Mouse (Mus musculus) cerebellum, postnatal 14 days (tissue): ENCODE results near the gene Krtap7-1.

Experiments used
- DNase-seq, 2 experiments: peaks; one replicate each; pipeline ENCODE4 v3.0.0; 2021; ENCODE audit warnings: mixed read lengths in 2 of 2

Krtap7-1 gene

GRCm38 (mm10) chr16:89508223-89508622, at the start of gene Krtap7-1:
Gene Krtap7-1, minus strand, starts transcription at chr16:89508323.
- no peak for DNase-seq

- no peak for DNase-seq
Measured at GRCm38 (mm10) chr16:89550298-89550697, 42.2 kb upstream of the Krtap7-1 start.

GRCm38 (mm10) chr16:89538031-89538484, 29.9 kb upstream of the Krtap7-1 start:
- DNase-seq = no peak

- DNase-seq = no peak
Measured at GRCm38 (mm10) chr16:89537349-89537748, 29.2 kb upstream of the Krtap7-1 start.

GRCm38 (mm10) chr16:89530547-89530946, 22.4 kb upstream of the Krtap7-1 start:
- no peak for DNase-seq

GRCm38 (mm10) chr16:89529846-89530245, 21.7 kb upstream of the Krtap7-1 start:
- DNase-seq = no peak

- DNase-seq = no peak
Measured at GRCm38 (mm10) chr16:89528380-89528779, 20.3 kb upstream of the Krtap7-1 start.

GRCm38 (mm10) chr16:89520996-89521395, 12.9 kb upstream of the Krtap7-1 start:
- DNase-seq = no peak

- DNase-seq = no peak
Measured at GRCm38 (mm10) chr16:89520555-89520954, 12.4 kb upstream of the Krtap7-1 start.

- DNase-seq = no peak
Measured at GRCm38 (mm10) chr16:89520091-89520490, 12.0 kb upstream of the Krtap7-1 start.

- peak; percentile 65 for DNase-seq
Measured at GRCm38 (mm10) chr16:89517635-89518034, 9.5 kb upstream of the Krtap7-1 start.

- DNase-seq = peak; percentile 64 to 73
Measured at GRCm38 (mm10) chr16:89513431-89513830, 5.3 kb upstream of the Krtap7-1 start.

GRCm38 (mm10) chr16:89503571-89503970, 4.6 kb downstream of the Krtap7-1 start:
- DNase-seq = peak; percentile 18 to 22

- no peak for DNase-seq
Measured at GRCm38 (mm10) chr16:89501870-89502269, 6.3 kb downstream of the Krtap7-1 start.

GRCm38 (mm10) chr16:89497002-89497401, 11.1 kb downstream of the Krtap7-1 start:
- no peak for DNase-seq

GRCm38 (mm10) chr16:89495394-89496153, 12.5 kb downstream of the Krtap7-1 start:
- no peak for DNase-seq

- DNase-seq = no peak
Measured at GRCm38 (mm10) chr16:89487852-89488251, 20.3 kb downstream of the Krtap7-1 start, which contains the start of gene Krtap8-1. Gene Krtap8-1, minus strand, starts transcription at chr16:89487952.

- no peak for DNase-seq
Measured at GRCm38 (mm10) chr16:89477679-89478314, 30.3 kb downstream of the Krtap7-1 start.

- peak in 1 of 2 experiments; percentile 3 for DNase-seq
Measured at GRCm38 (mm10) chr16:89461189-89461588, 46.9 kb downstream of the Krtap7-1 start.
